Mouse (Mus musculus) MEL (cell line): ENCODE measurements at regions not wholly inside any gene's neighbourhood (a gene's known extent, or its start where the extent isn't known, plus 50 kb on each side); places are given as distances from the start of the nearest gene placed in this dataset.

Experiments
- DNase-seq: peaks from one replicate; pipeline ENCODE4 v3.0.0; 2011; ENCODE audit warnings: low read depth, low spot score
- H3K27ac ChIP-seq: 2 replicates; pipeline ENCODE4 v1.5.1; 2012; ENCODE audit warnings: low read depth, mild to moderate bottlenecking, control low read depth, low read length, moderate library complexity; ENCODE audit not compliant: control insufficient read depth
- H3K27me3 ChIP-seq, 2 experiments: fragments of 150-350 bp in 1 of 2; sonication (generic) in 1 of 2; 2 replicates each; pipeline ENCODE4 v1.6.1; 2012; ENCODE audit warnings: low read length in 2 of 2, mild to moderate bottlenecking in 2 of 2, improper control_type of control experiment in 1 of 2, moderate library complexity in 1 of 2; ENCODE audit not compliant: insufficient read depth in 2 of 2, control insufficient read depth in 1 of 2
- H3K36me3 ChIP-seq, 2 experiments: 2 replicates each; pipeline ENCODE4 v1.6.1; 2012 to 2014; ENCODE audit warnings: low read length in 2 of 2, improper control_type of control experiment in 1 of 2, inconsistent platforms in 1 of 2, mild to moderate bottlenecking in 1 of 2; ENCODE audit not compliant: insufficient read depth in 2 of 2, control insufficient read depth in 1 of 2
- H3K4me1 ChIP-seq, 2 experiments: fragments of 150-350 bp in 1 of 2; sonication (generic) in 1 of 2; 2 replicates each; pipeline ENCODE4 v1.6.1; 2012; ENCODE audit warnings: low read length in 2 of 2, improper control_type of control experiment in 1 of 2, mild to moderate bottlenecking in 1 of 2; ENCODE audit not compliant: insufficient read depth in 2 of 2, control insufficient read depth in 1 of 2
- H3K4me3 ChIP-seq, 2 experiments: fragments of 150-350 bp in 1 of 2; sonication (generic) in 1 of 2; 2 replicates each; pipeline ENCODE4 v1.5.1; 2012; ENCODE audit warnings: low read depth in 2 of 2, low read length in 2 of 2, mild to moderate bottlenecking in 2 of 2, moderate library complexity in 2 of 2, control low read depth in 1 of 2, improper control_type of control experiment in 1 of 2; ENCODE audit not compliant: control insufficient read depth in 1 of 2, insufficient read depth in 1 of 2
- H3K79me2 ChIP-seq: 2 replicates; pipeline ENCODE4 v1.6.1; 2012; ENCODE audit warnings: mild to moderate bottlenecking, low read length, moderate library complexity; ENCODE audit not compliant: control insufficient read depth, poor library complexity, insufficient read depth
- H3K9ac ChIP-seq: 2 replicates; pipeline ENCODE4 v1.6.1; 2012; ENCODE audit warnings: low read depth, mild to moderate bottlenecking, control low read depth, low read length, moderate library complexity; ENCODE audit not compliant: control insufficient read depth, poor library complexity, severe bottlenecking
- H3K9me3 ChIP-seq: fragments of 150-350 bp; sonication (generic); replicated peaks from 2 replicates; pipeline ENCODE4 v1.6.1; 2012; ENCODE audit warnings: mild to moderate bottlenecking, low read length, improper control_type of control experiment, moderate library complexity; ENCODE audit not compliant: insufficient read depth
- CHD1 ChIP-seq: IDR thresholded peaks from 2 replicates; pipeline ENCODE4 v1.6.1; 2012; ENCODE audit warnings: low read depth, mild to moderate bottlenecking, inconsistent platforms, low read length, improper control_type of control experiment
- CHD2 ChIP-seq: IDR thresholded peaks from 2 replicates; pipeline ENCODE4 v1.6.1; 2011; ENCODE audit warnings: low read length, improper control_type of control experiment
- CTCF ChIP-seq, 3 experiments: IDR thresholded peaks in 2 of 3; conservative IDR thresholded peaks in 1 of 3; 2 replicates each; pipeline ENCODE4 v1.5.1; 2011 to 2012; ENCODE audit warnings: low read length in 3 of 3, low read depth in 2 of 3, mild to moderate bottlenecking in 2 of 3, improper control_type of control experiment in 1 of 3, inconsistent platforms in 1 of 3, mixed read lengths in 1 of 3, moderate library complexity in 1 of 3; ENCODE audit not compliant: control insufficient read depth in 1 of 3, insufficient read depth in 1 of 3, poor library complexity in 1 of 3, severe bottlenecking in 1 of 3
- E2F4 ChIP-seq: IDR thresholded peaks from 2 replicates; pipeline ENCODE4 v1.6.1; 2011; ENCODE audit warnings: low read depth, low read length, improper control_type of control experiment, borderline replicate concordance
- ELF1 ChIP-seq: IDR thresholded peaks from 2 replicates; pipeline ENCODE4 v1.6.1; 2014; ENCODE audit warnings: low read depth, mild to moderate bottlenecking, inconsistent platforms, low read length, improper control_type of control experiment, moderate library complexity
- EP300 ChIP-seq, 2 experiments: IDR thresholded peaks; 2 replicates each; pipeline ENCODE4 v1.6.1; 2011; ENCODE audit warnings: improper control_type of control experiment in 2 of 2, low read length in 2 of 2, low read depth in 1 of 2, mild to moderate bottlenecking in 1 of 2
- GABPA ChIP-seq: IDR thresholded peaks from 2 replicates; pipeline ENCODE4 v1.6.1; 2012; ENCODE audit warnings: low read depth, mild to moderate bottlenecking, inconsistent platforms, low read length, improper control_type of control experiment, moderate library complexity
- HCFC1 ChIP-seq: IDR thresholded peaks from 2 replicates; pipeline ENCODE4 v1.6.1; 2012; ENCODE audit warnings: low read depth, mild to moderate bottlenecking, inconsistent platforms, low read length, improper control_type of control experiment, moderate library complexity
- JUND ChIP-seq: IDR thresholded peaks from 2 replicates; pipeline ENCODE4 v1.6.1; 2011; ENCODE audit warnings: low read depth, mild to moderate bottlenecking, improper control_type of control experiment, low read length
- KAT2A ChIP-seq: conservative IDR thresholded peaks from 2 replicates; pipeline ENCODE4 v1.6.1; 2012; ENCODE audit warnings: low read depth, low read length, improper control_type of control experiment, inconsistent platforms
- MAFK ChIP-seq: IDR thresholded peaks from 2 replicates; pipeline ENCODE4 v1.6.1; 2011; ENCODE audit warnings: low read depth, mild to moderate bottlenecking, low read length, improper control_type of control experiment, borderline replicate concordance
- MAX ChIP-seq: IDR thresholded peaks from 2 replicates; pipeline ENCODE4 v1.6.1; 2011; ENCODE audit warnings: low read length, improper control_type of control experiment
- MEF2A ChIP-seq: IDR thresholded peaks from 2 replicates; pipeline ENCODE4 v1.6.1; 2014; ENCODE audit warnings: low read depth, mild to moderate bottlenecking, inconsistent platforms, low read length, improper control_type of control experiment; ENCODE audit not compliant: poor library complexity, insufficient replicate concordance, severe bottlenecking; ENCODE audit errors: extremely low read depth
- MXI1 ChIP-seq: IDR thresholded peaks from 2 replicates; pipeline ENCODE4 v1.6.1; 2011; ENCODE audit warnings: mild to moderate bottlenecking, low read depth, low read length, improper control_type of control experiment
- MYB ChIP-seq: IDR thresholded peaks from 2 replicates; pipeline ENCODE4 v1.6.1; 2011; ENCODE audit warnings: mild to moderate bottlenecking, low read depth, low read length, improper control_type of control experiment
- NELFE ChIP-seq: IDR thresholded peaks from 2 replicates; pipeline ENCODE4 v1.6.1; 2011; ENCODE audit warnings: low read depth, low read length, improper control_type of control experiment
- NRF1 ChIP-seq: IDR thresholded peaks from 2 replicates; pipeline ENCODE4 v1.6.1; 2014; ENCODE audit warnings: low read depth, mild to moderate bottlenecking, inconsistent platforms, low read length, improper control_type of control experiment, moderate library complexity; ENCODE audit not compliant: poor library complexity, insufficient read depth, severe bottlenecking
- POLR2AphosphoS5 ChIP-seq: IDR thresholded peaks from 2 replicates; pipeline ENCODE4 v1.6.1; 2012; ENCODE audit warnings: low read depth, borderline replicate concordance, mild to moderate bottlenecking, inconsistent platforms, low read length, moderate library complexity, mixed read lengths
- RAD21 ChIP-seq: IDR thresholded peaks from 2 replicates; pipeline ENCODE4 v1.6.1; 2011; ENCODE audit warnings: mild to moderate bottlenecking, low read depth, low read length, improper control_type of control experiment
- SIN3A ChIP-seq: IDR thresholded peaks from 2 replicates; pipeline ENCODE4 v1.6.1; 2012; ENCODE audit warnings: low read length, improper control_type of control experiment, inconsistent platforms
- SMC3 ChIP-seq: IDR thresholded peaks from 2 replicates; pipeline ENCODE4 v1.6.1; 2011; ENCODE audit warnings: low read depth, low read length, improper control_type of control experiment
- TAL1 ChIP-seq: IDR thresholded peaks from 2 replicates; pipeline ENCODE4 v1.6.1; 2012; ENCODE audit warnings: mild to moderate bottlenecking, inconsistent platforms, low read length, moderate library complexity, mixed read lengths
- UBTF ChIP-seq: IDR thresholded peaks from 2 replicates; pipeline ENCODE4 v1.6.1; 2012; ENCODE audit warnings: low read depth, mild to moderate bottlenecking, inconsistent platforms, low read length, improper control_type of control experiment, moderate library complexity, borderline replicate concordance; ENCODE audit not compliant: insufficient read depth
- USF2 ChIP-seq, 2 experiments: IDR thresholded peaks; 2 replicates each; pipeline ENCODE4 v1.6.1; 2011 to 2012; ENCODE audit warnings: improper control_type of control experiment in 2 of 2, low read length in 2 of 2, borderline replicate concordance in 1 of 2, inconsistent platforms in 1 of 2, low read depth in 1 of 2, mild to moderate bottlenecking in 1 of 2; ENCODE audit not compliant: insufficient read depth in 1 of 2
- ZC3H11A ChIP-seq: IDR thresholded peaks from 2 replicates; pipeline ENCODE4 v1.6.1; 2012; ENCODE audit warnings: low read depth, mild to moderate bottlenecking, inconsistent platforms, low read length, improper control_type of control experiment
- ZKSCAN1 ChIP-seq: IDR thresholded peaks from 2 replicates; pipeline ENCODE4 v1.6.1; 2012; ENCODE audit warnings: low read depth, mild to moderate bottlenecking, inconsistent platforms, low read length, improper control_type of control experiment, moderate library complexity
- ZNF384 ChIP-seq: IDR thresholded peaks from 2 replicates; pipeline ENCODE4 v1.6.1; 2012; ENCODE audit warnings: low read depth, mild to moderate bottlenecking, inconsistent platforms, low read length, improper control_type of control experiment

DNA sequence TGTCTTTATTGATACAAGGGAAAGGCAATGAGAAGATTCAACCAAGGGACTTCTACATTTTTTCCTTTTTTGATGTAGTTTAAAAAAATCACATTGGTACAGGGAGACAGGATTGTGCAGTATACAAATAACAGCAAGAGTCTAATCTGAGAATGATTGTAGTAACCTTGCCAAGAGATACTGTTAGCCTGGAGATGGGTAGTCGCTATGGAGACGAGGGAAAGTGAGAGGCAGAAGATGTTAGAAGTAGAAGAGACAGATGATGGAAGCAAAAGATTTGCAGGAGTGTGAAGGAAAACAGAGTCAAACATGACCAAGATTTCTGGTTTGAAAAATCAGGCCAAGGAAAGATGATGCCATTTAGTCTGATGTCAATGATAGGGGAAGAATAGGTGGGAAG, 117.9 kb upstream of the Ccng1 start:
- Histone ChIP-seq H3K27ac (no peak overlapping the region), H3K36me3 (no peaks in the 10 kb centered on the region), H3K9ac (no peak overlapping the region), H3K27me3 (no peaks in the 10 kb centered on the region; a peak in 1 of 4 replicates), H3K4me1 (no peaks in the 10 kb centered on the region), H3K9me3 (no peaks in the 10 kb centered on the region), H3K4me3 (no peak overlapping the region), H3K79me2 (no peaks in the 10 kb centered on the region)
- DNase-seq: no peak
- TF ChIP-seq KAT2A: no peak
- TF ChIP-seq CHD2: no peak
- no peak for TF ChIP-seq HCFC1
- TF ChIP-seq POLR2AphosphoS5: no peak
- TF ChIP-seq UBTF: no peak
- no peak for TF ChIP-seq ZNF384
- no peak for TF ChIP-seq CTCF (IDR thresholded peaks at IDR 0.05 in 2 of 3, conservative IDR thresholded peaks at IDR 0.05 in 1 of 3; ENCODE audit: control insufficient read depth in 1 of 3, insufficient read depth in 1 of 3, low read depth in 2 of 3, low read length in 3 of 3, poor library complexity in 1 of 3, severe bottlenecking in 1 of 3)
- TF ChIP-seq ELF1: no peak
- TF ChIP-seq ZC3H11A: no peak
- TF ChIP-seq JUND: no peak
- no peak for TF ChIP-seq E2F4
- no peak for TF ChIP-seq GABPA
- no peak for TF ChIP-seq ZKSCAN1
- TF ChIP-seq NELFE: no peak
- no peak for TF ChIP-seq MAX
- no peak for TF ChIP-seq SIN3A
- TF ChIP-seq TAL1: no peak
- no peak for TF ChIP-seq EP300 (IDR thresholded peaks at IDR 0.05; ENCODE audit: low read depth in 1 of 2, low read length in 2 of 2)
- TF ChIP-seq MYB: no peak

DNA sequence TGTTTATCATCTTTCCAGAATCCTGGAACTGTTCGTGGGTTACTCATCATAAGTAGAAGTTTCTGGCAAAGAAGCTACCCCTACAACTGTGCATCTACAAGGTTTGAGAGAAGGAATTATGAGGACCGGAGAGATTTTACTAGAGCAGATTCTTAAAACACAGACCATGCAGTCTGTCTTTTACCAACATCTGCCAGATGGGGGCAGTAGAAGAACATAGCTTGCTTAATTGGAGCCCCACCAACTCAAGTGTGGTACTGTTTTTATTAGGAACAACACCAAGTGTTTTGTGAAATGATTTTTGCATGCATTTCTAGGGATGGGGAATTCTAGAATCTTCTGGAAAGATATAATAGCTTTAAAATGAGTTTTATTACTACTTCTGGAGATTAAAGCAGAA, 110.6 kb upstream of the Ccng1 start:
- Histone ChIP-seq H3K36me3 (no peaks in the 10 kb centered on the region), H3K9me3 (no peaks in the 10 kb centered on the region), H3K9ac (no peak overlapping the region), H3K4me1 (no peaks in the 10 kb centered on the region), H3K4me3 (no peak overlapping the region), H3K27me3 (no peaks in the 10 kb centered on the region), H3K79me2 (0 out of 2 replicates have a peak, but pooled peaks cover 1% of the 10 kb centered on the region), H3K27ac (no peak overlapping the region)
- no peak for TF ChIP-seq MYB
- no peak for TF ChIP-seq MAFK
- TF ChIP-seq UBTF: no peak
- peak; percentile 50; the same call in 1 of the 2 replicates for TF ChIP-seq ZNF384
- TF ChIP-seq NRF1: no peak
- TF ChIP-seq SMC3: peak; percentile 82
- TF ChIP-seq MXI1: no peak
- TF ChIP-seq E2F4: no peak
- peak; percentile 92 for TF ChIP-seq RAD21
- TF ChIP-seq MEF2A: no peak
- TF ChIP-seq JUND: no peak
- no peak for TF ChIP-seq GABPA
- no peak for TF ChIP-seq POLR2AphosphoS5
- TF ChIP-seq USF2 (IDR thresholded peaks at IDR 0.05; ENCODE audit: borderline replicate concordance in 1 of 2, insufficient read depth in 1 of 2, low read depth in 1 of 2, low read length in 2 of 2): no peak
- no peak for TF ChIP-seq NELFE
- TF ChIP-seq CTCF (IDR thresholded peaks at IDR 0.05 in 2 of 3, conservative IDR thresholded peaks at IDR 0.05 in 1 of 3; ENCODE audit: control insufficient read depth in 1 of 3, insufficient read depth in 1 of 3, low read depth in 2 of 3, low read length in 3 of 3, poor library complexity in 1 of 3, severe bottlenecking in 1 of 3): peak; percentile 48 to 81 (median 55)
- peak; percentile 81 for TF ChIP-seq ZC3H11A
- TF ChIP-seq CHD1: no peak
- peak; percentile 64 for DNase-seq
